Mouse (Mus musculus) lung, adult 2 months (tissue): Measurements from ENCODE around the gene Tmtc1. TPM values are rescaled to one million over a fixed set of nuclear protein-coding genes. Genes with fewer than 3 reads are reported as not detected.

ENCODE experiments used
- DNase-seq: peaks from one replicate; pipeline ENCODE4 v3.0.0; 2022
- H3K4me1 ChIP-seq: fragments of 200-500 bp; 2 replicates; pipeline ENCODE4 v1.6.1; 2011; ENCODE audit warnings: low read length; ENCODE audit not compliant: control insufficient read depth, insufficient read depth
- H3K4me3 ChIP-seq: fragments of 200-500 bp; replicated peaks from 2 replicates; pipeline ENCODE3; 2011; ENCODE audit warnings: low read depth, mild to moderate bottlenecking, control low read depth, low read length; ENCODE audit errors: extremely low read depth
- CTCF ChIP-seq: fragments of 200-500 bp; IDR thresholded peaks from 2 replicates; pipeline ENCODE4 v1.5.1; 2011; ENCODE audit warnings: mild to moderate bottlenecking, low read length, control low read depth; ENCODE audit not compliant: insufficient read depth
- POLR2A ChIP-seq: fragments of 200-500 bp; IDR thresholded peaks from 2 replicates; pipeline ENCODE4 v1.6.1; 2011; ENCODE audit warnings: low read depth, mild to moderate bottlenecking, control low read depth, low read length, borderline replicate concordance; ENCODE audit errors: extremely low read depth
- WGBS: fragments of 180-500 bp; shearing (Covaris S2); methylation state at CpG from one replicate; pipeline ENCODE4 v1.1.7; 2018; 5-methylcytosine and 5-hydroxymethylcytosine counted together
- polyA plus RNA-seq: library from polyadenylated mRNA; depleted of rRNA; stranded (reverse); fragments of >200 nt; gene quantifications from 2 replicates; pipeline ENCODE4 v1.2.3, GENCODE M21; 2012

Tmtc1 gene
- polyA plus RNA-seq, 1 experiment, result 46.3 TPM

DNA sequence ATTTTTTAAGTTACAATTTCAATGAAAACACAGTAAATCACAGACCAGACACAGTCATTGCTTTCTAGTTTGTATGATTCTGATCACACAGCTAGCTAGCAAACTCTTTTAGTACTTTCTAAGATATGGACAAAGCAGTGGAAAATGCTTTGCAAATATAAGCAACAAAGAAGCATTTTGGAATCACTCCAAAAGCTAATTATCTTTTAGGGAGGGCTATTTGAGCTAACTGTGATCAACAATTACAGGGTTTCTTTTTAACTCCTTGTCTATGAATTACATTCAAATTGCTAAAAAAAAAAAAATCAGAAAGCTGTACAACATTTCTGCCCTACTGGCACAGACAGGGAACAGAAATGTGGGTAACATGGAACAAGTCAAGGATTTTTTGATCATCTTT is 114.2 kb downstream of the Tmtc1 start:
- no peak for TF ChIP-seq CTCF
- no peak for TF ChIP-seq POLR2A
- Histone ChIP-seq H3K4me1 (no peaks in the 10 kb centered on the region; the same call in 1 of the 2 replicates), H3K4me3 (no peak overlapping the region)
- DNase-seq, result no peak

DNA sequence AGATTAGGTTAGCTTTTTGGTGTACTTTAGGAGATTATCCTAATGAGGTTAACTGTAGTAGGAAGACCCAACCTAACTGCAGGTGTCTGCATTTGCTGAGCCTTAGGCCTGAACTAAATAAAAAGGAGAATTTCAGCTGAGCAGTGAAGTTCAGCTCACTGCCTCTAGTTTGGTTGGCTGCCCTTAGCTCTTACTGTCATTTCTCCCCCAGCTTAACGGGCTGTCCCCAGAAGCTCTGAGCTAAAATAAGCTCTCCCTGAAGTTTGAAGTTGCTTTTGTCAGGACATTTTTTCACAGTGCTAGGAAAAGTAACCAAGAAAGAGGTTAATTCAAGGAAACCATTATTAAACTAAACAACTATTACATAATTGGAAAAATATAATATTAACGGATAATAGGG is 115.3 kb downstream of the Tmtc1 start:
- TF ChIP-seq POLR2A (no peak), CTCF (no peak)
- Histone ChIP-seq H3K4me3 (no peak overlapping the region), H3K4me1 (no peaks in the 10 kb centered on the region; the same call in 1 of the 2 replicates)
- no peak for DNase-seq
- 73% methylated on average over 2 of the region's 2 CpGs for WGBS

DNA sequence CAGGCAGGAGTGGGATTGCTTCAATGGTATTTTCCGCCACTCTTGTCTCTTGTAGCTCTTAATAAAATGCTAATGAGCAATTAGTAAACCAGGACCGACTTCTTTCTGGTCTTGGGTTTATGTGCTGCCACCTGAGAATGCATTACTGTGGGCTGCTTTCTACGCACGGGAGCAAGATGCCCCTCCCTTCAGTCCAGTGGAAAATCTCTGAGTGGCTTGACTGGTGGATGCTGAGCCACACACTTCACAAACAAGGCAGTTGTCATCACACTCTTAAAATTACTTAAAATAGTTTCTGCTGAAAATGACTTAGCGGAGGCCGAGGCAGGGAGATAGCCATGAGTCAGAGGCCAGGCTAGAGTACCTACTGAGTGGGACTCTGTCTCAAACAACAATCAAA is 116.1 kb downstream of the Tmtc1 start:
- no peaks in the 10 kb centered on the region; the same call in 1 of the 2 replicates for H3K4me1 ChIP-seq
- DNase-seq, result no peak
- TF ChIP-seq CTCF, result no peak
- no peak for TF ChIP-seq POLR2A
- whole genome bisulfite sequencing, result 83% methylated on average over 6 of the region's 6 CpGs
- H3K4me3 ChIP-seq, result no peak overlapping the region

DNA sequence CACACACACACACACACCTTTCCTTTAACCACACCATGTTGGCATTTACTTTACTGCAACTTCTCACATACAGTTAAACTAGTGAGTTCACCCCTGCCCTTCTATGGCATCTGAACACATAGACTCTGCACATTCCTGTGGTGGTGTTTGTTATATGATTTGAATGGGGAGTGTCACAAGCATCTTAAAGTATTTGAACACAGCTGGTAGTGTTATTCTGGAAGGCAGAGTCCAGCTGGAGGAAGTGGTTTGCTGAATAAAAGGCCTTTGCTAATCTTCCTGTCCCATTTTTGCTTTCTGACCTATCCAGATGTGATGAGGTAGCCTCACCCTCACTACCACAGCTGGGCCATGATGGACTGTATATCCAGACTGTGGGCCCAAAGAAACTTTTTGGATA is 125.5 kb downstream of the Tmtc1 start:
- no peak for DNase-seq
- TF ChIP-seq CTCF, result no peak
- no peak for TF ChIP-seq POLR2A

DNA sequence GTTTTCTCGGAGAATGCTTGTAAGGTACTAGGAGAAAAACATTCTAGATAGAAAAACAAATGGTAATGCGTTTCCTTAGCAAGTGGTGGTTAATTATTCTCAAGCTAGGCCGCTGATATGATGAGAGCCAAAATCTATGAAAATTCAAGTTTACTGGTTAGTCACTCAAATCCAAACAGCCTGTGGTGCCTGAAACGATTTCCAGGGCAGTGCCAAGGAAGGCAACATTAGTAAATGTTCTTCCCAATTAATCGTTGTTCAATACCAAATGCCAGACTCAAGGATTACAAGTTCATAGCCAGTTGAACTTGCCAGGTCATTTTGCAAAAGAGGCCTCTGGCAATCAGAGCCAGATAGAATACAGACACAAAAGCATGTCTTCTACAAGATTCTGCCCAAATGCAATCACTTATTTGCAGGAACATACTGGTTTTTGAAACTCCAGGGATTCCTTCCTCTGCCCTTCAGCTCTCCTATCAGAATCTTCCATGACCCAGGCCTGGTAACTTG is 128.6 kb downstream of the Tmtc1 start:
- DNase-seq, result no peak
- Histone ChIP-seq H3K4me1 (no peaks in the 10 kb centered on the region), H3K4me3 (no peak overlapping the region)
- WGBS, result 76% methylated on average over 5 of the region's 5 CpGs
- TF ChIP-seq CTCF, result no peak
- TF ChIP-seq POLR2A, result no peak

More for the DNA sequence above, 125.5 kb downstream of the Tmtc1 start:
- Histone ChIP-seq H3K4me3 (no peak overlapping the region), H3K4me1 (no peaks in the 10 kb centered on the region)

DNA sequence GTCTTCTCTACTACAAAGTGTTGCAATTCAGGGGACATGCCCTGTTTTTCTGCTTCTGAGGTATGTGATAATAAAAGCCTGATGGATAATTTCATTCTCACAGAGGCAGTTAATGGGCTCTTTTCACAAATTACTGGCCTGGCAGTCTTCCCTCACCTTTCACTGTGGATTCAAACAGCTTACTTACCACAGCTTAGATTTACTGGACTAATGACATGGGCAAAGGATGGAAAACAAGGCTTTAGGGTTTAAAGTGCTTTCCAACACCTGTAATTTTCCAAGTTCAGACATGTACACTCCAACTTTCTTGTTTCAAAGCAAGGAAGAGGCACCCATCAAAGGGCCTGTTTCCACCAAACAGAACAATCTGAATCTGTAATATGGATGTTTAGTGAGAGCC is 129.1 kb downstream of the Tmtc1 start:
- Histone ChIP-seq H3K4me3 (no peak overlapping the region), H3K4me1 (no peaks in the 10 kb centered on the region)
- no peak for TF ChIP-seq CTCF
- no peak for TF ChIP-seq POLR2A
- no peak for DNase-seq

DNA sequence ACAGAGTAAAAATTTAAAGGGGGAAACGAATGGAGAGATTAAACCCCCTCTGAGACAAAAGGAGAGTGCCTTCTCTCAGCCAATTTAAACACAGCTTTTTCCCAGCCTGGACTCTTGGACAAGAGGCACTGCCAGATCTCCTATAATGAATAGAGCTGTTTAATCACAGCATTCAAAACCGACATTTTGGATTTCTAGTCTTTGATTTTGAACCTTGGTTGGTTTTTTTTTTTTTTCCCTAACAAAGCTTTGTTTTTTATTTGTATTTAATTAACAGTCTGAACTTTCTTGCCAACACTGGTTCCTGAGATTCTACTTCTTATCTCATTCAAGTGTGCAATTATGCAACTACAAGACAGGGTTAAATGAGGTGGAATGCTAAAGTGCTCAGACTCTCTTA is 133.2 kb downstream of the Tmtc1 start:
- 24% methylated on average over 2 of the region's 2 CpGs for WGBS
- DNase-seq, result no peak
- H3K4me1 ChIP-seq, result no peaks in the 10 kb centered on the region

DNA sequence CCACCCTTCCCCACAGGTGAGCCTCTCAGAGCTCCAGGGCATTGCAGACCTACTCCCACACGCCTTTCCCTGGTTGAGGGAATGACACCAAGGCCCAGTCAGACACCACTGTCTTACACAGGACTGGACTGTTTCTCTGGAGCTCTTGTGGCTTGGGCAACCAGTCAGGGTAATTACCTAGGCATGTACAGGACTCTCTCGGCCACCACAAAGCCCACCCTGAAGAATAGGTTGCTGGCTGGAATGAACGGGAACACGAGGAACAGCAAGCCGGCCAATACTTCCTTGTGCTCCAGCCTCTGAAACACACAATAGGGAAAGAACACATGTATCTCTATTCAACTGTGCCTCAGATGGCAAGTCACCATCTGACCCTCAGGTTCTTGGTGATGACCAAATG is 138.4 kb downstream of the Tmtc1 start:
- 92% methylated on average over 5 of the region's 5 CpGs for WGBS
- H3K4me3 ChIP-seq, result no peak overlapping the region
- TF ChIP-seq CTCF (no peak), POLR2A (no peak)
- no peaks in the 10 kb centered on the region for H3K4me1 ChIP-seq
- DNase-seq, result no peak

More for the DNA sequence above, 133.2 kb downstream of the Tmtc1 start:
- H3K4me3 ChIP-seq, result no peak overlapping the region
- TF ChIP-seq POLR2A (no peak), CTCF (no peak)

DNA sequence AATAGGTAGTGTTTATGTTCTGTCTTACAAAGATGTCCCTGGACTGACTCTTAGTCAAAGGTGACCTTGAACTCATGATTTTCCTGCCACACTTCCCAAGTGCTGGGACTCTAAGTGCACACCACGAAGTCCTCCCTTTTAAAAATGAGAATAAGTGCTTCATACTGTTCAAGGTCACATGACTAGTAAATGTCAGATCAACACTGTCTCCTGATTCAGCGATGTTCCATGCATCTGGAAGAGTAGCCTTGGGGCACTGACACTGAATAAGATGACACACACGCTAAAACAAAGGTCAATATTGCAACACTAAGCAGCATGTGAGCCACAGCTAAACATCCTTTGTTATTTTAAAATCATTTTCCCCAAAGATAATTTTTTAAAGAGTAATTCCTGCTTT is 139.0 kb downstream of the Tmtc1 start:
- no peak overlapping the region for H3K4me3 ChIP-seq
- no peak for DNase-seq
- TF ChIP-seq POLR2A (no peak), CTCF (no peak)
- WGBS, result 66% methylated on average over 3 of the region's 3 CpGs
- H3K4me1 ChIP-seq, result no peaks in the 10 kb centered on the region

DNA sequence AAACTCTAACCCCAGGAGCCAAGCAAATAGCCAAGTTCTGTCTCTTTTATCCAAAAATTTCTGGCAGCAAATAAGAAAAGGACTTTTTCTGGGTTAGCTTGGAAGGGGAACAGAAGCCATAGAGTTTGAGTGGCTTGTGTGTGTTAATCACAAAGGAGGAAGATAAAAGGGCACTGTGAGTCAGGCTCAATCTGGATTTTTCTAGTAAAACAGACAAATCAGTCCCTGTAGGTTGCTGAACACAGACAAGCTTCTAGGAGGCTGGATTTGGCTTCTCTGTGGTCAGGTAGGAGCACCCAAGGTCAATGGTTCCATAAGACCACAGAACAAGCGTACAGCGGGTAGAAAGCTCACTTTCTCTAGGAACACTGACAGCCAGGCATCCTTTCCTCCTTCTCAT is 141.9 kb downstream of the Tmtc1 start:
- WGBS, result 87% methylated on average over 2 of the region's 2 CpGs
- Histone ChIP-seq H3K4me3 (no peak overlapping the region), H3K4me1 (no peaks in the 10 kb centered on the region)
- TF ChIP-seq POLR2A, result no peak
- TF ChIP-seq CTCF, result no peak
- no peak for DNase-seq

DNA sequence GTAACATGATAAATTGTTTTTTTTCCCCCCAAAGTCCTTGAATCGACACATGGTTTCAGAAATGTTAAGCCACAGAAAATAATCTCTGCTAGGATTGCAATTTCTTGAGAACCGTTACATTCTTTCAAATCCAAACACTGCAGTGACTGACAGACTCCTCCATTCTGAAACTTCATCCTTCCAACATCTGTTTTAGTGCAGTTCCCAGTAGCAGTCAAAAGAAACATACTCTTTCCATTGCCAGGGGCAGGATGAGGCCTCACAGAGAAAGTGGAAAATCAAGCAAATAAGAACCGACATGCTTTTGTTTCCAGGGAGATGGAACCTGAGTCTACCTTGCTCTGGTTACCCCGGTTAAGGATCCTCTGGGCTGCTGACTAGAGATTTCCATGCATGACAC is 147.1 kb downstream of the Tmtc1 start:
- DNase-seq, result no peak
- Histone ChIP-seq H3K4me3 (no peak overlapping the region), H3K4me1 (no peaks in the 10 kb centered on the region; the same call in 1 of the 2 replicates)
- no peak for TF ChIP-seq CTCF
- TF ChIP-seq POLR2A, result no peak
- WGBS, result 65% methylated on average over 4 of the region's 4 CpGs
